Mouse (Mus musculus) cerebellum, adult 8-10 months (tissue): ENCODE data around the gene Pigz.
A peak's percentile ranks its signal among the peaks of the same experiment; 100 is the strongest.
"Not testable (repeated sequence)": the region's sequence is repeated elsewhere in the genome, so short reads cannot be mapped to it uniquely, and the experiment has no call there.

Experiments used
- DNase-seq: peaks from one replicate; pipeline ENCODE4 v3.0.0; 2022

Pigz gene

GRCm38 (mm10) chr16:31932255-31932654, 1.4 kb upstream of the Pigz start:
- no peak for DNase-seq

- DNase-seq: peak; percentile 92
Measured at GRCm38 (mm10) chr16:31932840-31933697, 582 bp upstream of the Pigz start.

GRCm38 (mm10) chr16:31934550-31935010, 929 bp downstream of the Pigz start:
- DNase-seq: peak; percentile 49

DNA sequence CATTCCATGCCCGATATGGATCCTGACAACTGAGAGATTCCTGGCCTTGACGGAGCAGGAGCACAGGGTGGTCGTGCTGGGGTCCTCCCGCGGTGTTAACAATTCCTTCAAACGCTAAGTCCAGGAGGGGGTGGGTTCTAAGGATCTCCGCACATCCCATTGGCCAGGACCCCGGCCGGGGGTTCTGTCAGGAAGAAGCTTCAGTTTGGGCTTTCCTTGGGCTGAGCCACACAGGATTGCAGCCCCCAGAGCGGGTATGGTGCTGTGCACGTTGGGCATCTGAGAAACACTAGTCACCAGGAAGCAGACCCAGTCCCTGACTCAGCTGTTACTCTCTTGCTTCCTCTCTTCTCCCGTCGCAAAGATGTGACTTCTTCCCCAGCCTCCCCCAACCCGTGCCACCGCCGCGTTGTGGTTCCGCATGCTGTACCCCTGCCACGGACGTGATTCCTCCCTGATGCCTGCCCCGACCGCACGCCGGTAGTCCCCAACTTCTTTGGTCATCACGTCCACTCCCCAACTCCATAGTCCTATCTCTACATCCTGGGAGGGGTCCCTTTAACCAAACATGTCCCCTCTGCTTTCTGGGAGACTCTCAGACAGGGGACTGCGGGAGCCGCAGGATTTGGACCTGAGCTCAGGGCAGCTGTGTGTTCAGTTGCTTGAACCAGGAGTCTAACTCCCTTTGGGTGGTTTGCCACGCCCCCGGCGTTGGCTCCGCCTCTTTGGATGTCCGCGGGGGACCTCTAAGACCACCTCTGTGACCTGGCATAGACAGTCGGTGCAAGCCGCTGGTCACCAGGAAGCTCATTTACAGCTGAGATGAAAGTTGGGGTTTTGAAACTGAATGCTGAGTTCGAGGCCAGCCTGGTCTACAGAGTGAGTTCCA, 1.7 kb downstream of the Pigz start:
- DNase-seq: no peak

- DNase-seq: no peak
Measured at GRCm38 (mm10) chr16:31936568-31936967, 2.9 kb downstream of the Pigz start.

- no peak for DNase-seq
Measured at GRCm38 (mm10) chr16:31938856-31939255, 5.2 kb downstream of the Pigz start.

GRCm38 (mm10) chr16:31940586-31940985, 6.9 kb downstream of the Pigz start:
- no peak for DNase-seq

DNA sequence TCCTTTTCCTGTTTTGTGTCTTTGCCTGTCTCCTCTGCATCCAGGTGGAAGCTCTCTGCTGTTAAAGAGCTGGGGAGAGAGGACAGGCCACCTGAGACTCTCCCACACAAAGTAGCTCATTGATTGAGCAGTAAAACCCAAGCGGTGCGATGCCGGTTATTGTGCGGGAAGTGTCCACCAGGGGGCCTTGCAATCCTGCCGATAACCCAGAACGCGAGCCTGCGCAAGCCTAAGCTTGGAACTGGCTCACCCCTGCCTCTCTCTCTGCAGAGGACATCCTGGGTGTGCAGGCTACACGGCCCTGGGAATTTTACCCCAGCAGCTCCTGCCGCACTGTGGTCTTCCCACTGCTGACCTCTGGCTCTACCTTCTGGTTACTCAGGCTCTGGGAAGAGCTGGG, 10.3 kb downstream of the Pigz start:
- DNase-seq: peak; percentile 74

- DNase-seq: no peak
Measured at GRCm38 (mm10) chr16:31944698-31945255, 11.1 kb downstream of the Pigz start.

DNA sequence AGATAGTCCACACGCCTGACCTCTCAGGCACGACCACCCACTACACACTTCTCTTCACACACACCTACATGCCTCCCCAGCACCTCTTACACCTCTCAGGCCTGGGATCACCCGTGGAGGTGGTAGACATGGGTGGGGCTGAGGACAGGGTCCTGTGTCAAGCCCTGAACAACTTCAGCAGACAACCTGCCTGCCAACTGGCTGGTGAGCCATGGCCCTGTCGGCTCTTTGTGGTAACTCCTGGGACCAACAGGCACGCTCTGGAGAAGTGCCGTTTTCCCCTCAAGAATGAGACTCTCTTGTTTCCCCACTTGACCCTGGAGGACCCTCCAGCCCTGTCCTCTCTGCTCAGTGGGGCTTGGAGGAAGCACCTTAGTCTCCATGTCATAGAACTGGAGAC, 11.7 kb downstream of the Pigz start:
- no peak for DNase-seq

DNA sequence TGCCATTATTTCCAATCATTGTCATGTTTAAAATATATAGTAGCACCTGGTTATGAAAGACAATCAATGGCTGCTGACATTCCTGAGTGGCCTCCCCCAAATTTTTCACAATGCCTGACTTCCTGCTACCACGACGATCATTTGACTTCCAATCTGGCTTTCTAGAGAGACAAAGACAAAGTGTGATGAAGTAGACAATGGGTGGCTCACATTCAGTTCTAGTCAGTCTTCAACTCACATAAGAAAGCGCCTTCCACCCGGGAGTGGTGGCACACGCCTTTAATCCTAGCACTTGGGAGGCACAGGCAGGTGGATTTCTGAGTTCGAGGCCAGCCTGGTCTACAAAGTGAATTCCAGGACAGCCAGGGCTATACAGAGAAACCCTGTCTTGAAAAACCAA, 12.3 kb downstream of the Pigz start:
- DNase-seq: not testable (repeated sequence)

DNA sequence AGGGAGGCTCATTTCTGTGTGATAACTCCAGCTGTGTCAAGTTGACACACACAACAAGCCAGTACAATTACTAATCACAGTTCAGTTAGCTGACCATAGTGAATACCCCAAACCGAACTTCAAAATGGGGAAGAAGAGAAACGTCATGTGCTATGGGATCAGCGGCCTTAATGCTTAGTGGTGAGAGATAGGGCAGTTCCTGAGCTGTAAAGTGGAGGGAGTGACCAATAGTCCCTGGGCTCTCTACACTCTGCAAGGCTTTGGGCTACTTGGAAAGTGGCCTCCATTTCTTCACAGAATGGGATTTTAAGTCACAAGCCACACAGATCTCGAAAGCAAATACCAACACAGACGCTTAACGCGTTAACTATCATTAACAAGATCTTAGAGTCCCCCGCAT, 13.7 kb downstream of the Pigz start:
- no peak for DNase-seq

GRCm38 (mm10) chr16:31947901-31948316, 14.3 kb downstream of the Pigz start:
- peak; percentile 41 for DNase-seq

GRCm38 (mm10) chr16:31948345-31948774, 14.7 kb downstream of the Pigz start, which contains the start of the genes 0610012G03Rik and Ncbp2:
Gene 0610012G03Rik (minus strand): TSS chr16:31948494.
Gene Ncbp2 (plus strand): TSS chr16:31948513.
- DNase-seq: peak; percentile 93

DNA sequence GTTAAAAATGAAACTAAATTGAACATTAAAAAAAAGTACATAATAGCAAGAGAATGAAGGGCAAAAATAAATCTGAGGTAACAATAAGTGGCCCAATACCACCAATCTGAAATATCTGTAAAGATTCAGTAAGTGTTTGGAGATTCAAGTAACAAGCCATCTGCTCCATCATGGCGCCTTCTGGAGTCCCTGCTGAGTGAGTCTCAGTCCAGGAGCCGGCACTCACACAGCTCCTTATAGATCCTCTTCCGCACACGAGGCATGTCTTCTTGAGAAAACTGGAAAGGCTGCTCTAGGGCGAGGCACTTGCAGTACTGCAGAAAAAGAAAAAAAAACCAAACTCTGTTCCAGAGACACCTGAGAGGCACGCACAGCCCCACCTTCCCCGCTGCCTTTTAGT, 29.6 kb downstream of the Pigz start:
- no peak for DNase-seq

GRCm38 (mm10) chr16:31975258-31975657, 41.6 kb downstream of the Pigz start:
- no peak for DNase-seq

- DNase-seq: no peak
Measured at GRCm38 (mm10) chr16:31979501-31979900, 45.9 kb downstream of the Pigz start.

- no peak for DNase-seq
Measured at GRCm38 (mm10) chr16:31980946-31981345, 47.3 kb downstream of the Pigz start.

- DNase-seq: no peak
Measured at GRCm38 (mm10) chr16:31992039-31992438, 58.4 kb downstream of the Pigz start.

- no peak for DNase-seq
Measured at GRCm38 (mm10) chr16:31993195-31993594, 59.5 kb downstream of the Pigz start.

GRCm38 (mm10) chr16:31993946-31994345, 60.3 kb downstream of the Pigz start:
- DNase-seq: no peak
